Mouse (Mus musculus) macrophage (primary cell): Measurements from ENCODE around the gene Sin3a. TPM values are rescaled to one million over a fixed set of nuclear protein-coding genes. Genes with fewer than 3 reads are reported as not detected.
A peak's percentile ranks its signal among the peaks of the same experiment; 100 is the strongest.

Experiments
- H3K27ac ChIP-seq: fragments of 350-480 bp; formaldehyde crosslinking; 2 replicates; pipeline ENCODE4 v1.9.0; 2021
- H3K36me3 ChIP-seq: fragments of 350-480 bp; formaldehyde crosslinking; 2 replicates; pipeline ENCODE4 v1.9.0; 2021; ENCODE audit errors: inconsistent target
- H3K4me3 ChIP-seq: fragments of 350-480 bp; formaldehyde crosslinking; 2 replicates; pipeline ENCODE4 v1.9.0; 2021; ENCODE audit errors: inconsistent target
- H3K79me2 ChIP-seq: fragments of 350-480 bp; formaldehyde crosslinking; 2 replicates; pipeline ENCODE4 v1.9.0; 2021; ENCODE audit errors: inconsistent target
- WGBS: methylation state at CpG from one replicate; pipeline ENCODE4 v1.1.7; 2026; ENCODE audit warnings: inconsistent platforms; ENCODE audit not compliant: missing documents; 5-methylcytosine and 5-hydroxymethylcytosine counted together
- polyA plus RNA-seq: library from polyadenylated mRNA; stranded (reverse); fragments of 250-400 nt; gene quantifications from 3 replicates; pipeline ENCODE4 v1.2.4, GENCODE M21; 2018; ENCODE audit warnings: inconsistent platforms
- total RNA-seq, 78 experiments: library from RNA; depleted of rRNA; stranded (reverse); fragments of 250-400 nt; gene quantifications; 1 replicate in 9 of 78; 2 replicates in 24 of 78; 3 replicates in 43 of 78; 4 replicates in 2 of 78; pipeline ENCODE4 v1.2.4; 2018; ENCODE audit warnings: inconsistent platforms in 56 of 78

Gene Sin3a
- 10 to 100 TPM; 37.6 to 92.8 (median 59.8) TPM for total RNA-seq (2018; cell fraction: chromatin; rRNA removed)
- 10 to 100 TPM; 19.9 to 30.5 (median 25.7) TPM for total RNA-seq (2018; cell fraction: cytosol; rRNA removed)
- 10 to 100 TPM; 32.2 to 67.7 (median 39.0) TPM for total RNA-seq (2018; cell fraction: nucleus; rRNA removed)
- polyA plus RNA-seq = 23.9 to 29.7 TPM (median 29.7 TPM) in 3 replicates

- Histone ChIP-seq H3K4me3 (peak within 1 kb of the TSS; percentile 73), H3K79me2 (0 out of 2 replicates have a peak, but pooled peaks cover 5% of the 10 kb centered on the region), H3K36me3 (no peaks in the 10 kb centered on the region), H3K27ac (peak within 1 kb of the TSS; percentile 47)
- WGBS = 1% methylated on average over 34 of the region's 34 CpGs
Observed at GRCm38 (mm10) chr9:57071801-57072351, at the start of gene Sin3a. Gene Sin3a (plus strand): TSS chr9:57072040.

- WGBS = 83% methylated on average over 1 of the region's 1 CpGs
- peaks cover 7% of the 10 kb centered on the region; the same call in 1 of the 2 replicates for H3K36me3 ChIP-seq
- no peak overlapping the region for H3K4me3 ChIP-seq
- H3K27ac ChIP-seq = no peak overlapping the region
- H3K79me2 ChIP-seq = no peaks in the 10 kb centered on the region
Observed at GRCm38 (mm10) chr9:57031756-57032155, 40.1 kb upstream of the Sin3a start.

GRCm38 (mm10) chr9:57056237-57056636 is 15.6 kb upstream of the Sin3a start:
- Histone ChIP-seq H3K27ac (no peak overlapping the region), H3K4me3 (no peak overlapping the region), H3K79me2 (no peaks in the 10 kb centered on the region), H3K36me3 (peaks cover 5% of the 10 kb centered on the region; the same call in 1 of the 2 replicates)
- WGBS = 75% methylated on average over 1 of the region's 1 CpGs

GRCm38 (mm10) chr9:57064164-57064563 is 7.7 kb upstream of the Sin3a start:
- H3K79me2 ChIP-seq = no peaks in the 10 kb centered on the region
- peaks cover 10% of the 10 kb centered on the region; the same call in 1 of the 2 replicates for H3K36me3 ChIP-seq
- no peak overlapping the region for H3K27ac ChIP-seq
- WGBS = 100% methylated on average over 2 of the region's 2 CpGs
- no peak overlapping the region for H3K4me3 ChIP-seq

- H3K79me2 ChIP-seq = no peaks in the 10 kb centered on the region
- 88% methylated on average over 3 of the region's 3 CpGs for WGBS
- H3K36me3 ChIP-seq = no peaks in the 10 kb centered on the region
- no peak overlapping the region for H3K27ac ChIP-seq
- H3K4me3 ChIP-seq = no peak overlapping the region
Observed at GRCm38 (mm10) chr9:57068266-57068665, 3.6 kb upstream of the Sin3a start.

GRCm38 (mm10) chr9:57070262-57070661 is 1.6 kb upstream of the Sin3a start:
- no peak overlapping the region for H3K27ac ChIP-seq
- H3K36me3 ChIP-seq = no peaks in the 10 kb centered on the region
- 0 out of 2 replicates have a peak, but pooled peaks cover 5% of the 10 kb centered on the region for H3K79me2 ChIP-seq
- H3K4me3 ChIP-seq = no peak overlapping the region
- 20% methylated on average over 1 of the region's 1 CpGs for WGBS

- 22% methylated on average over 5 of the region's 5 CpGs for WGBS
- Histone ChIP-seq H3K79me2 (0 out of 2 replicates have a peak, but pooled peaks cover 5% of the 10 kb centered on the region), H3K27ac (0 out of 2 replicates have a peak overlapping the region, but pooled peaks have one; percentile 12), H3K36me3 (no peaks in the 10 kb centered on the region), H3K4me3 (peak overlapping the region; percentile 73)
Observed at GRCm38 (mm10) chr9:57070800-57071545, 867 bp upstream of the Sin3a start.

GRCm38 (mm10) chr9:57072526-57072988 is 717 bp downstream of the Sin3a start:
- Histone ChIP-seq H3K27ac (peak overlapping the region; percentile 47), H3K4me3 (peak overlapping the region; percentile 73), H3K36me3 (no peaks in the 10 kb centered on the region), H3K79me2 (peaks cover 11% of the 10 kb centered on the region)
- WGBS = under 1% methylated on average over 31 of the region's 40 CpGs

GRCm38 (mm10) chr9:57072989-57073789 is 1.3 kb downstream of the Sin3a start:
- Histone ChIP-seq H3K36me3 (no peaks in the 10 kb centered on the region), H3K4me3 (peak overlapping the region; percentile 73), H3K27ac (peak overlapping the region; percentile 84), H3K79me2 (peaks cover 17% of the 10 kb centered on the region)
- WGBS = under 1% methylated on average over 52 of the region's 54 CpGs

- no peaks in the 10 kb centered on the region for H3K36me3 ChIP-seq
- H3K79me2 ChIP-seq = peaks cover 23% of the 10 kb centered on the region
- H3K4me3 ChIP-seq = peak overlapping the region; percentile 65
- peak overlapping the region; percentile 84 for H3K27ac ChIP-seq
- 2% methylated on average over 15 of the region's 15 CpGs for WGBS
Observed at GRCm38 (mm10) chr9:57073790-57074094, 1.9 kb downstream of the Sin3a start.

- Histone ChIP-seq H3K4me3 (peak overlapping the region; percentile 65), H3K36me3 (no peaks in the 10 kb centered on the region), H3K27ac (peak overlapping the region; percentile 84), H3K79me2 (peaks cover 29% of the 10 kb centered on the region)
- WGBS = 2% methylated on average over 18 of the region's 21 CpGs
Observed at GRCm38 (mm10) chr9:57074171-57074821, 2.5 kb downstream of the Sin3a start.

- Histone ChIP-seq H3K36me3 (no peaks in the 10 kb centered on the region), H3K27ac (peak overlapping the region; percentile 84), H3K79me2 (peaks cover 36% of the 10 kb centered on the region), H3K4me3 (peak overlapping the region; percentile 65)
- WGBS = 10% methylated on average over 16 of the region's 17 CpGs
Observed at GRCm38 (mm10) chr9:57074822-57075603, 3.2 kb downstream of the Sin3a start.

GRCm38 (mm10) chr9:57075681-57076381 is 4.0 kb downstream of the Sin3a start:
- Histone ChIP-seq H3K27ac (peak overlapping the region; percentile 84), H3K4me3 (peak overlapping the region; percentile 65), H3K36me3 (no peaks in the 10 kb centered on the region), H3K79me2 (peaks cover 44% of the 10 kb centered on the region)
- WGBS = under 1% methylated on average over 40 of the region's 43 CpGs
